Mouse (Mus musculus) MEL (cell line): ENCODE results near the gene Snap47. TPM values are rescaled to one million over a fixed set of nuclear protein-coding genes. Genes with fewer than 3 reads are reported as not detected.

Experiments used
- DNase-seq: peaks from one replicate; pipeline ENCODE4 v3.0.0; 2011; ENCODE audit warnings: low read depth, low spot score
- H3K27ac ChIP-seq: 2 replicates; pipeline ENCODE4 v1.5.1; 2012; ENCODE audit warnings: low read depth, mild to moderate bottlenecking, control low read depth, low read length, moderate library complexity; ENCODE audit not compliant: control insufficient read depth
- H3K27me3 ChIP-seq, 2 experiments: fragments of 150-350 bp in 1 of 2; sonication (generic) in 1 of 2; 2 replicates each; pipeline ENCODE4 v1.6.1; 2012; ENCODE audit warnings: low read length in 2 of 2, mild to moderate bottlenecking in 2 of 2, improper control_type of control experiment in 1 of 2, moderate library complexity in 1 of 2; ENCODE audit not compliant: insufficient read depth in 2 of 2, control insufficient read depth in 1 of 2
- H3K36me3 ChIP-seq, 2 experiments: 2 replicates each; pipeline ENCODE4 v1.6.1; 2012 to 2014; ENCODE audit warnings: low read length in 2 of 2, improper control_type of control experiment in 1 of 2, inconsistent platforms in 1 of 2, mild to moderate bottlenecking in 1 of 2; ENCODE audit not compliant: insufficient read depth in 2 of 2, control insufficient read depth in 1 of 2
- H3K4me1 ChIP-seq, 2 experiments: fragments of 150-350 bp in 1 of 2; sonication (generic) in 1 of 2; 2 replicates each; pipeline ENCODE4 v1.6.1; 2012; ENCODE audit warnings: low read length in 2 of 2, improper control_type of control experiment in 1 of 2, mild to moderate bottlenecking in 1 of 2; ENCODE audit not compliant: insufficient read depth in 2 of 2, control insufficient read depth in 1 of 2
- H3K4me3 ChIP-seq, 2 experiments: fragments of 150-350 bp in 1 of 2; sonication (generic) in 1 of 2; 2 replicates each; pipeline ENCODE4 v1.5.1; 2012; ENCODE audit warnings: low read depth in 2 of 2, low read length in 2 of 2, mild to moderate bottlenecking in 2 of 2, moderate library complexity in 2 of 2, control low read depth in 1 of 2, improper control_type of control experiment in 1 of 2; ENCODE audit not compliant: control insufficient read depth in 1 of 2, insufficient read depth in 1 of 2
- H3K79me2 ChIP-seq: 2 replicates; pipeline ENCODE4 v1.6.1; 2012; ENCODE audit warnings: mild to moderate bottlenecking, low read length, moderate library complexity; ENCODE audit not compliant: control insufficient read depth, poor library complexity, insufficient read depth
- H3K9ac ChIP-seq: 2 replicates; pipeline ENCODE4 v1.6.1; 2012; ENCODE audit warnings: low read depth, mild to moderate bottlenecking, control low read depth, low read length, moderate library complexity; ENCODE audit not compliant: control insufficient read depth, poor library complexity, severe bottlenecking
- H3K9me3 ChIP-seq: fragments of 150-350 bp; sonication (generic); replicated peaks from 2 replicates; pipeline ENCODE4 v1.6.1; 2012; ENCODE audit warnings: mild to moderate bottlenecking, low read length, improper control_type of control experiment, moderate library complexity; ENCODE audit not compliant: insufficient read depth
- CHD1 ChIP-seq: IDR thresholded peaks from 2 replicates; pipeline ENCODE4 v1.6.1; 2012; ENCODE audit warnings: low read depth, mild to moderate bottlenecking, inconsistent platforms, low read length, improper control_type of control experiment
- CTCF ChIP-seq, 3 experiments: IDR thresholded peaks in 2 of 3; conservative IDR thresholded peaks in 1 of 3; 2 replicates each; pipeline ENCODE4 v1.5.1; 2011 to 2012; ENCODE audit warnings: low read length in 3 of 3, low read depth in 2 of 3, mild to moderate bottlenecking in 2 of 3, improper control_type of control experiment in 1 of 3, inconsistent platforms in 1 of 3, mixed read lengths in 1 of 3, moderate library complexity in 1 of 3; ENCODE audit not compliant: control insufficient read depth in 1 of 3, insufficient read depth in 1 of 3, poor library complexity in 1 of 3, severe bottlenecking in 1 of 3
- GABPA ChIP-seq: IDR thresholded peaks from 2 replicates; pipeline ENCODE4 v1.6.1; 2012; ENCODE audit warnings: low read depth, mild to moderate bottlenecking, inconsistent platforms, low read length, improper control_type of control experiment, moderate library complexity
- GATA1 ChIP-seq: IDR thresholded peaks from 2 replicates; pipeline ENCODE4 v1.6.1; 2011; ENCODE audit warnings: low read depth, low read length, improper control_type of control experiment
- HCFC1 ChIP-seq: IDR thresholded peaks from 2 replicates; pipeline ENCODE4 v1.6.1; 2012; ENCODE audit warnings: low read depth, mild to moderate bottlenecking, inconsistent platforms, low read length, improper control_type of control experiment, moderate library complexity
- KAT2A ChIP-seq: conservative IDR thresholded peaks from 2 replicates; pipeline ENCODE4 v1.6.1; 2012; ENCODE audit warnings: low read depth, low read length, improper control_type of control experiment, inconsistent platforms
- MAX ChIP-seq: IDR thresholded peaks from 2 replicates; pipeline ENCODE4 v1.6.1; 2011; ENCODE audit warnings: low read length, improper control_type of control experiment
- MAZ ChIP-seq: IDR thresholded peaks from 2 replicates; pipeline ENCODE4 v1.6.1; 2012; ENCODE audit warnings: low read depth, mild to moderate bottlenecking, inconsistent platforms, low read length, improper control_type of control experiment
- MXI1 ChIP-seq: IDR thresholded peaks from 2 replicates; pipeline ENCODE4 v1.6.1; 2011; ENCODE audit warnings: mild to moderate bottlenecking, low read depth, low read length, improper control_type of control experiment
- POLR2A ChIP-seq, 2 experiments: IDR thresholded peaks; 2 replicates each; pipeline ENCODE4 v1.6.1; 2011 to 2012; ENCODE audit warnings: low read length in 2 of 2, mild to moderate bottlenecking in 2 of 2, control low read depth in 1 of 2, improper control_type of control experiment in 1 of 2, low read depth in 1 of 2, moderate library complexity in 1 of 2; ENCODE audit not compliant: control insufficient read depth in 1 of 2, insufficient read depth in 1 of 2, poor library complexity in 1 of 2
- RCOR1 ChIP-seq: IDR thresholded peaks from 2 replicates; pipeline ENCODE4 v1.6.1; 2012; ENCODE audit warnings: low read depth, mild to moderate bottlenecking, inconsistent platforms, low read length, improper control_type of control experiment
- SIN3A ChIP-seq: IDR thresholded peaks from 2 replicates; pipeline ENCODE4 v1.6.1; 2012; ENCODE audit warnings: low read length, improper control_type of control experiment, inconsistent platforms
- SMC3 ChIP-seq: IDR thresholded peaks from 2 replicates; pipeline ENCODE4 v1.6.1; 2011; ENCODE audit warnings: low read depth, low read length, improper control_type of control experiment
- USF2 ChIP-seq, 2 experiments: IDR thresholded peaks; 2 replicates each; pipeline ENCODE4 v1.6.1; 2011 to 2012; ENCODE audit warnings: improper control_type of control experiment in 2 of 2, low read length in 2 of 2, borderline replicate concordance in 1 of 2, inconsistent platforms in 1 of 2, low read depth in 1 of 2, mild to moderate bottlenecking in 1 of 2; ENCODE audit not compliant: insufficient read depth in 1 of 2
- ZNF384 ChIP-seq: IDR thresholded peaks from 2 replicates; pipeline ENCODE4 v1.6.1; 2012; ENCODE audit warnings: low read depth, mild to moderate bottlenecking, inconsistent platforms, low read length, improper control_type of control experiment
- polyA plus RNA-seq, 2 experiments: library from polyadenylated mRNA; stranded (reverse) in 1 of 2; unstranded in 1 of 2; fragments of >175 nt in 1 of 2; fragments of >200 nt in 1 of 2; gene quantifications; 2 replicates each; pipeline versions ENCODE4 v1.2.1 to v1.2.4; 2012; ENCODE audit warnings: low replicate concordance in 2 of 2, low read depth in 1 of 2; ENCODE audit not compliant: insufficient read length in 2 of 2, insufficient read depth in 1 of 2, missing spikeins in 1 of 2
- total RNA-seq: library from RNA; depleted of rRNA; stranded (reverse); fragments of 300-350 nt; gene quantifications from 2 replicates; pipeline ENCODE4 v1.2.3, GENCODE M21; 2012

Snap47 gene
- total and polyA plus RNA-seq, 3 experiments: 51.0 to 57.9 TPM; not detected in 1

GRCm38 (mm10) chr11:59377999-59378398 is 73.0 kb downstream of the Snap47 start:
- Histone ChIP-seq H3K36me3 (no peaks in the 10 kb centered on the region), H3K9me3 (no peaks in the 10 kb centered on the region), H3K4me3 (no peak overlapping the region), H3K9ac (no peak overlapping the region), H3K4me1 (no peaks in the 10 kb centered on the region), H3K27ac (no peak overlapping the region), H3K27me3 (peaks cover 11 to 24% of the 10 kb centered on the region in 2 experiments), H3K79me2 (no peaks in the 10 kb centered on the region)
- TF ChIP-seq POLR2A (IDR thresholded peaks at IDR 0.05; ENCODE audit: control insufficient read depth in 1 of 2, insufficient read depth in 1 of 2, low read depth in 1 of 2, low read length in 2 of 2, poor library complexity in 1 of 2) (no peak), GATA1 (no peak), CHD1 (no peak), MXI1 (no peak), KAT2A (no peak), MAZ (no peak)
- DNase-seq: no peak

- Histone ChIP-seq H3K79me2 (no peaks in the 10 kb centered on the region), H3K4me1 (no peaks in the 10 kb centered on the region), H3K9ac (no peak within 1 kb of the TSS), H3K27ac (no peak within 1 kb of the TSS), H3K4me3 (no peak within 1 kb of the TSS), H3K36me3 (no peaks in the 10 kb centered on the region), H3K27me3 (peaks cover 10 to 21% of the 10 kb centered on the region in 2 experiments), H3K9me3 (no peaks in the 10 kb centered on the region)
- no peak for DNase-seq
- TF ChIP-seq CTCF (IDR thresholded peaks at IDR 0.05 in 2 of 3, conservative IDR thresholded peaks at IDR 0.05 in 1 of 3; ENCODE audit: control insufficient read depth in 1 of 3, insufficient read depth in 1 of 3, low read depth in 2 of 3, low read length in 3 of 3, poor library complexity in 1 of 3, severe bottlenecking in 1 of 3) (peak; percentile 20 to 46 (median 25); a peak in 3 of 6 replicates), GABPA (no peak), SIN3A (no peak), SMC3 (no peak), MAX (no peak)
- TF ChIP-seq, all 39 proteins: peak for 1
These were observed 75.5 kb downstream of the Snap47 start, which contains the start of gene Prss38 for GRCm38 (mm10) chr11:59375475-59375874. Gene Prss38 (minus strand): TSS chr11:59375657.

GRCm38 (mm10) chr11:59369848-59370247 is 81.1 kb downstream of the Snap47 start:
- peaks cover 0 to 9% of the 10 kb centered on the region in 2 experiments; a peak in 2 of 4 replicates for H3K4me1 ChIP-seq
- no peaks in the 10 kb centered on the region for H3K36me3 ChIP-seq
- no peak overlapping the region for H3K4me3 ChIP-seq
- no peak for TF ChIP-seq USF2 (IDR thresholded peaks at IDR 0.05; ENCODE audit: borderline replicate concordance in 1 of 2, insufficient read depth in 1 of 2, low read depth in 1 of 2, low read length in 2 of 2)
- TF ChIP-seq ZNF384: no peak
- TF ChIP-seq GATA1: 0 out of 2 replicates have a peak, but pooled peaks have one; percentile 13
- TF ChIP-seq HCFC1: no peak
- no peak for TF ChIP-seq RCOR1
- peaks cover 6 to 9% of the 10 kb centered on the region in 2 experiments; a peak in 3 of 4 replicates for H3K27me3 ChIP-seq
- H3K9me3 ChIP-seq: no peaks in the 10 kb centered on the region
- H3K27ac ChIP-seq: no peak overlapping the region
- H3K9ac ChIP-seq: no peak overlapping the region
- DNase-seq: peak; percentile 36
- no peaks in the 10 kb centered on the region for H3K79me2 ChIP-seq
